Mouse (Mus musculus): Measurements from ENCODE around the gene Gipc3. TPM values are rescaled to one million over a fixed set of nuclear protein-coding genes. Genes with fewer than 3 reads are reported as not detected.

Gene Gipc3
- polyA plus RNA-seq, 1 experiment from 2014 or later: not detected

GRCm38 (mm10) chr10:81318589-81319329 is 24.3 kb downstream of the Gipc3 start:
- no peak for ATAC-seq (ENCODE audit: low read depth)
- peak overlapping the region; percentile 87; the same call in 1 of the 2 replicates for H3K4me2 ChIP-seq
- H3K4me3 ChIP-seq: peak overlapping the region; percentile 90; the same call in 1 of the 2 replicates

GRCm38 (mm10) chr10:81317273-81317672 is 25.8 kb downstream of the Gipc3 start:
- no peaks in the 10 kb centered on the region for H3K27me3 ChIP-seq
- H3K4me1 ChIP-seq (replicated peaks): peaks cover 33% of the 10 kb centered on the region
- 0 out of 2 replicates have a peak overlapping the region, but pooled peaks have one; percentile 9 for H3K4me3 ChIP-seq
- peaks cover 66% of the 10 kb centered on the region for H3K36me3 ChIP-seq
- H3K27ac ChIP-seq (replicated peaks): no peak overlapping the region
- H3K9ac ChIP-seq: 0 out of 2 replicates have a peak overlapping the region, but pooled peaks have one; percentile 1
- H3K9me3 ChIP-seq: no peaks in the 10 kb centered on the region
- no peak for ATAC-seq (ENCODE audit: low read depth)
- peak overlapping the region; percentile 27; the same call in 1 of the 2 replicates for H3K4me2 ChIP-seq
- WGBS: 13% methylated on average over 20 of the region's 20 CpGs

More at GRCm38 (mm10) chr10:81318589-81319329, 24.3 kb downstream of the Gipc3 start:
- Histone ChIP-seq H3K27ac (replicated peaks) (0 out of 2 replicates have a peak overlapping the region, but pooled peaks have one; percentile 89), H3K4me1 (replicated peaks) (peaks cover 37% of the 10 kb centered on the region), H3K27me3 (no peaks in the 10 kb centered on the region), H3K9me3 (no peaks in the 10 kb centered on the region), H3K9ac (peak overlapping the region; percentile 53), H3K36me3 (peaks cover 66% of the 10 kb centered on the region)
- 88% methylated on average over 13 of the region's 13 CpGs for WGBS

- H3K4me2 ChIP-seq: peak overlapping the region; percentile 27; the same call in 1 of the 2 replicates
- no peaks in the 10 kb centered on the region for H3K9me3 ChIP-seq
- no peaks in the 10 kb centered on the region for H3K27me3 ChIP-seq
- H3K9ac ChIP-seq: 0 out of 2 replicates have a peak overlapping the region, but pooled peaks have one; percentile 1
- H3K36me3 ChIP-seq: peaks cover 72% of the 10 kb centered on the region
- peaks cover 25% of the 10 kb centered on the region for H3K4me1 ChIP-seq (replicated peaks)
- ATAC-seq (ENCODE audit: low read depth): no peak
- 49% methylated on average over 16 of the region's 16 CpGs for WGBS
- H3K4me3 ChIP-seq: 0 out of 2 replicates have a peak overlapping the region, but pooled peaks have one; percentile 9
- H3K27ac ChIP-seq (replicated peaks): no peak overlapping the region
Observed at GRCm38 (mm10) chr10:81316338-81317060, 26.6 kb downstream of the Gipc3 start.

GRCm38 (mm10) chr10:81315587-81315986 is 27.5 kb downstream of the Gipc3 start:
- no peak overlapping the region for H3K4me3 ChIP-seq
- no peak overlapping the region for H3K4me2 ChIP-seq
- no peak overlapping the region for H3K9ac ChIP-seq
- peaks cover 81% of the 10 kb centered on the region for H3K36me3 ChIP-seq
- H3K4me1 ChIP-seq (replicated peaks): peaks cover 24% of the 10 kb centered on the region
- no peak for ATAC-seq (ENCODE audit: low read depth)
- no peaks in the 10 kb centered on the region for H3K27me3 ChIP-seq
- WGBS: 91% methylated on average over 16 of the region's 16 CpGs
- no peaks in the 10 kb centered on the region for H3K9me3 ChIP-seq
- no peak overlapping the region for H3K27ac ChIP-seq (replicated peaks)

- no peak overlapping the region for H3K27ac ChIP-seq (replicated peaks)
- no peak overlapping the region for H3K4me2 ChIP-seq
- H3K36me3 ChIP-seq: peaks cover 95% of the 10 kb centered on the region
- no peak for ATAC-seq (ENCODE audit: low read depth)
- H3K4me1 ChIP-seq (replicated peaks): peaks cover 15% of the 10 kb centered on the region
- no peaks in the 10 kb centered on the region for H3K9me3 ChIP-seq
- no peak overlapping the region for H3K4me3 ChIP-seq
- H3K9ac ChIP-seq: no peak overlapping the region
- WGBS: 86% methylated on average over 7 of the region's 7 CpGs
- H3K27me3 ChIP-seq: no peaks in the 10 kb centered on the region
Observed at GRCm38 (mm10) chr10:81314201-81314600, 28.9 kb downstream of the Gipc3 start.

- H3K9ac ChIP-seq: no peak overlapping the region
- no peaks in the 10 kb centered on the region for H3K9me3 ChIP-seq
- H3K27me3 ChIP-seq: no peaks in the 10 kb centered on the region
- H3K4me2 ChIP-seq: no peak overlapping the region
- H3K4me1 ChIP-seq (replicated peaks): peaks cover 9% of the 10 kb centered on the region; the same call in 1 of the 2 replicates
- ATAC-seq (ENCODE audit: low read depth): no peak
- H3K4me3 ChIP-seq: no peak overlapping the region
- H3K36me3 ChIP-seq: peaks cover 98% of the 10 kb centered on the region
- WGBS: 93% methylated on average over 13 of the region's 13 CpGs
- H3K27ac ChIP-seq (replicated peaks): no peak overlapping the region
Observed at GRCm38 (mm10) chr10:81313581-81313980, 29.5 kb downstream of the Gipc3 start.

- 88% methylated on average over 5 of the region's 5 CpGs for WGBS
- Histone ChIP-seq H3K27ac (replicated peaks) (no peak overlapping the region), H3K4me2 (no peak overlapping the region), H3K4me1 (replicated peaks) (no peaks in the 10 kb centered on the region), H3K4me3 (no peak overlapping the region), H3K36me3 (peaks cover 91% of the 10 kb centered on the region), H3K27me3 (no peaks in the 10 kb centered on the region), H3K9ac (no peak overlapping the region), H3K9me3 (no peaks in the 10 kb centered on the region)
- ATAC-seq (ENCODE audit: low read depth): no peak
Observed at GRCm38 (mm10) chr10:81309571-81309970, 33.5 kb downstream of the Gipc3 start.

- H3K27me3 ChIP-seq: no peaks in the 10 kb centered on the region
- peaks cover 18% of the 10 kb centered on the region for H3K4me1 ChIP-seq (replicated peaks)
- no peak overlapping the region for H3K4me2 ChIP-seq
- no peak overlapping the region for H3K9ac ChIP-seq
- H3K36me3 ChIP-seq: peaks cover 66% of the 10 kb centered on the region
- 94% methylated on average over 21 of the region's 21 CpGs for WGBS
- ATAC-seq (ENCODE audit: low read depth): no peak
- no peak overlapping the region for H3K4me3 ChIP-seq
- no peaks in the 10 kb centered on the region for H3K9me3 ChIP-seq
- H3K27ac ChIP-seq (replicated peaks): no peak overlapping the region
Observed at GRCm38 (mm10) chr10:81306837-81307682, 36.0 kb downstream of the Gipc3 start.

- no peak overlapping the region for H3K9ac ChIP-seq
- H3K4me2 ChIP-seq: no peak overlapping the region
- H3K27ac ChIP-seq (replicated peaks): no peak overlapping the region
- H3K4me3 ChIP-seq: no peak overlapping the region
- ATAC-seq (ENCODE audit: low read depth): no peak
- peaks cover 24% of the 10 kb centered on the region for H3K4me1 ChIP-seq (replicated peaks)
- no peaks in the 10 kb centered on the region for H3K27me3 ChIP-seq
- no peaks in the 10 kb centered on the region for H3K9me3 ChIP-seq
- peaks cover 58% of the 10 kb centered on the region for H3K36me3 ChIP-seq
- WGBS: 94% methylated on average over 12 of the region's 12 CpGs
Observed at GRCm38 (mm10) chr10:81306173-81306668, 36.8 kb downstream of the Gipc3 start.

- H3K4me3 ChIP-seq: no peak overlapping the region
- WGBS: 94% methylated on average over 14 of the region's 14 CpGs
- no peak overlapping the region for H3K4me2 ChIP-seq
- peaks cover 52% of the 10 kb centered on the region for H3K36me3 ChIP-seq
- H3K9me3 ChIP-seq: no peaks in the 10 kb centered on the region
- H3K4me1 ChIP-seq (replicated peaks): peaks cover 29% of the 10 kb centered on the region
- no peaks in the 10 kb centered on the region for H3K27me3 ChIP-seq
- no peak overlapping the region for H3K9ac ChIP-seq
- no peak for ATAC-seq (ENCODE audit: low read depth)
- no peak overlapping the region for H3K27ac ChIP-seq (replicated peaks)
Observed at GRCm38 (mm10) chr10:81305663-81306062, 37.4 kb downstream of the Gipc3 start.

GRCm38 (mm10) chr10:81304597-81305238 is 38.3 kb downstream of the Gipc3 start:
- Histone ChIP-seq H3K36me3 (peaks cover 43% of the 10 kb centered on the region), H3K9me3 (no peaks in the 10 kb centered on the region), H3K9ac (no peak overlapping the region), H3K4me1 (replicated peaks) (peaks cover 38% of the 10 kb centered on the region), H3K27me3 (no peaks in the 10 kb centered on the region), H3K4me3 (no peak overlapping the region), H3K4me2 (no peak overlapping the region), H3K27ac (replicated peaks) (no peak overlapping the region)
- 26% methylated on average over 7 of the region's 9 CpGs for WGBS
- no peak for ATAC-seq (ENCODE audit: low read depth)

Measured in neural tube, embryonic 13.5 days (tissue).